Mouse (Mus musculus) right cerebral cortex, postnatal 4 days (tissue): ENCODE results near the gene Gsto1.

ENCODE experiments used
- DNase-seq: peaks from one replicate; pipeline ENCODE4 v3.0.0-alpha.2; 2022

Gene Gsto1

DNA sequence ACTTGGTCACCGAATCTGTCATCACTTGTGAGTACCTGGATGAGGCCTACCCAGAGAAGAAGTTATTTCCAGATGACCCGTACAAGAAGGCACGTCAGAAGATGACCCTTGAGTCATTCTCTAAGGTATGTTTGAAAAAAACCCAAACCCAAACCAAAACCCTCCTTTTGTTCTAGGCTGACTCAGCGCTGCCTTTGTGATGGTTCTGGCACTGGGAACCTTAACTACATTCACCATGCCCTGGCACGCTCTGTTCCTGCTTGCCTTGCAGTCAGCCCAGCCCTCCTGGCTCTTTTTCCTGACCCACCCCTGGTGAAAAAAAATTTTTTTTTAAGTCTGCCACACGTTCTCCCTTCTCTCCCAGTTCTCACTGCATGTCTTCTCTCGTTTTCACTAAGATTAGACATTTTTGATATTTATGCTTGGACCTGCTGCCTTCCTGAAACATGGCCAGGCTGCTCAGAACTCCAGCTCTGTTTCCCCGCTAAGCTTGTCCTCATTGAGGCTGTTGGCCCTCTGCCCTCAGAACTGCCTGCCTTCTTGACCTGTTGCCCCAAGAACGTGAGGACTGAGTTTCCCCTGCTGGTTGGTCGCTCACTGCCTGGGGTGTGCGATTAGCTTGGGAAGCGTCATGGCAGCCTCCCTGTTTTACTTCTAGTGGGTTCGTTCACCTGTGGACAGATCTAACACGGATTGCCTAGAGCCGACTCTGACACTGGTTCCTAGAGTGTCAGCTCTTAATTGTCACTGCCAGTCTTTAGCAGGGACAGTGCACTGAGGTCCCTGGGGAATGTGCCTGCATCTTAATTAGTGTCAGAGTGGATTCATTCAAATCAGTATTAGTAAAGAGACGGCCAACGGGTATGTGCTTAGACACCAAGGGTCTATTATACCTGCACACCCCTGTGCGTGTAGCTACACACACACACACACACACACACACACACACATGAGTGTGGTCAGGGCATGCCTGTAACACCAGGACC, 3.5 kb downstream of the Gsto1 start:
- DNase-seq: no peak

DNA sequence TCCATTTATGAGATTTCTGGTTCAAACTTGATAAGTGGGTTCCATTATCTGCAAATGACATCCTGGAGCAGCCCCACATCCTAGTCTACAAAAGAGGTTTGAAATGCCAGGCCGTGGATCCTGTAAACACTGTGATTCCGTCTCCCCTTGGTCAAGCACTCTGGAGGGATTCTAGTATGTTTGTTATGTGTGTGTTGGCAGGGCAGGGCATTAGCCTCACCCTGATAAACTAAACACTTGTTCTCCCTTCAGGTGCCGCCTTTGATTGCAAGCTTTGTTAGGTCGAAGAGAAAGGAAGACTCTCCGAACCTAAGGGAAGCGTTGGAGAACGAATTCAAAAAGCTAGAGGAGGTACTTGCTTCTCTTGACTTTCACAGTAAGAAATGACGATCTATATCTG, 4.4 kb downstream of the Gsto1 start:
- DNase-seq: no peak

DNA sequence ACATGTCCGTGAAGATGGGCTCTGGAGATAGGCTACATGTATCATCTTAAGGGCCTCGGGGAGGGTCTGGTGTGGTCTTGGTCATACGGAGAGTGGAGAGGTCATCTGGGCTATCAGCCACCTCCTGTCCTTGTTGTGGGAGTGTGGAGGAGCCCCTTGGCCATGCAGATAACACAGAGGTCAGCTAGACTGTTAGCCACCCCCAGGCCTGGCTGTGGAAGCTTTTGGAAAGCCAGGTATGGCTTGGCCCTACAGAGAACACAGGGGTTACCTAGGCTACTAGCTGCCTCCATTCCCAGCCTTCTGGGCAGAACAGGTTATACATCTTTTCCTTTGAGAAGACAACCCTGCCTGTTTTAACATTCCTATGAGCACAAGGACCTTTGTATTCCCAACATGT, 7.8 kb downstream of the Gsto1 start:
- no peak for DNase-seq

DNA sequence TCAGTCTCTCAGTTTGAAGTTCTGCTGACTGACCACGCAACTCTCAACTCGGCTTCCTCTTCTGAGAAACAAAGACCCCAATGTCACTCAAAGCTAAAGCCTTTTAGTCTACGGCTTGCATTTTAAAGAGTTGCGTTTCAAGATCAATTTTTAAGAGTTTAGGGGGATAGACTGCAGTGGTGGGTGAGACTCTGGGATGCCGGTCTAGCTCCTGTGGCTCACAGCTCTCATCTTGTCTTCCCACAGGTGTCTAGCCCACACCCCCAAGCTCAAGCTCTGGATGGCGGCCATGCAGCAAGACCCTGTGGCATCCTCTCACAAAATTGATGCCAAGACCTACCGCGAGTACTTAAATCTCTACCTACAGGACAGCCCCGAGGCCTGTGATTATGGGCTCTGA, 9.3 kb downstream of the Gsto1 start:
- no peak for DNase-seq

DNA sequence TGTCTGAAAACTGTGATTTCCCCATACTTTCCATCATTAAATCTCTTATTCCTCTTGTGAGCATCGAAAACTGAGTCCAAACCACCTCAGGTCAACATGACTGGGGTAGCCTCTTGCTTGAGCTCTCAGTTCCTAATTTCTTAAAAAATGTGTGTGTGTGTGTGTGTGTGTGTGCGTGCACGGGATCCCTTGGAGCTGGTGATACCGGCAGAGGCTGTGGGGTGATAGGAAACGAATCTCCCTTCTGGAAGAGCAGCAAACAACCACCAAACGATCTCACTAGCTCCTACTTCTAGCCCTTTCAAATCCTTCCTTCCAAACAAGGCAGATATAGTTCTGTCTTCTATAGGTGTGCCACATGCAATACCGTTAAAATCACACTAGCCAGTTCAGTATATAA, 10.0 kb downstream of the Gsto1 start:
- DNase-seq: no peak

DNA sequence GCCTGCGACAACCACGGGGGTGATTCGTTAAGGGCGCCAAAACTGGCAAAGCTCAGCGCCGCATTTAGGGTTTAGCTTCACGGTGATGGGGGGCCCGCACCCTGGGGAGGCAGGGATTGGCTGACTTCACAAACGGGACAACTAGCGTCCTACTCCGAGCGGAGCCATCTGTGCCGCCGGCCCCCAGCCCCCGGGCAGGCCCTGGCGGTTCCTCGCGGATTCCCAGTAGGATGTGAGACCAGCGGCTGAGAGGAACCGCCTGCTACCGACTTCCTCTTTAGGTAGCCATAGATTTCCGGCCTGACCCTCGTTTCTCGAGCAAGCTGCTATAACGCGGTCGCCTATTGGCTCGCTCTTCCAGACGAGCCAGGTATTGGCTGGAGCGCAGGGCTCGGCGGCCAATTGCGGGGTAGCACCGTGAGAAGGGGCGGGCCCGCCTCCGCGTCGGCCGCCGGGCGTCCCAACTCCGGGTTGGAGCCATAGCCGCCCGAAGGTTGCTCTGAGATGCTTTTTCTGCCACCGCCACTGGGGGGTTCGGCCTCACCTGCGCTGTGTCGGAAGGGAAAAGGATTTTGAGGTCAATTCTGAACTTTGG, 10.7 kb downstream of the Gsto1 start, which contains the start of gene Gsto2:
Gene Gsto2 (plus strand): TSS at position 182 of the 595 bp plus-strand sequence.
- peak; percentile 92 for DNase-seq

DNA sequence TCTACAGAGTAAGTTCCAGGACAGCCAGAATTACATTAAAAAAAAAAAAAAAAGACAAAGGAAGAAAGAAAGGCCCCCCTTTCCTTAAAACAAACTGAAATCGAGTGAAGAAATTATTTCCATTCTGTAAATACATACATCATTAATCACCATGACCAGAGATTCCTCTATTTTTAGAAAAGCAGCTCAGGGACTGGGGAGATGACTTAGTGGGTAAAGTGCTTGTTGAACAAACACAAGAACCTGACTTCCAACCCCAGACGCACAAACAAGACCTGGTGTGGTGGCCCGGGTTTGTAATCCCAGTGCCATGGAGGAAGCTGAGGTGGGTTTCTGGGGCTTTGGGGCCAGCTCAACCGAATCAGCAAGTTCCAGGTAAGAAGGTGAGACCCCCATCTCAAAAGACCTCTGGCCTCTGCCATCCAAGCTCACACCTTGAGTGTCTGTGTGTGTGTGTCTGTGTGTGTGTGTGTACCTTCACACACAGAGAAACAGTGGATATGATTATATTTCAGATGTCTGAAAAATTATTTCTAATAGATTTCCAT, 12.9 kb downstream of the Gsto1 start:
- no peak for DNase-seq

DNA sequence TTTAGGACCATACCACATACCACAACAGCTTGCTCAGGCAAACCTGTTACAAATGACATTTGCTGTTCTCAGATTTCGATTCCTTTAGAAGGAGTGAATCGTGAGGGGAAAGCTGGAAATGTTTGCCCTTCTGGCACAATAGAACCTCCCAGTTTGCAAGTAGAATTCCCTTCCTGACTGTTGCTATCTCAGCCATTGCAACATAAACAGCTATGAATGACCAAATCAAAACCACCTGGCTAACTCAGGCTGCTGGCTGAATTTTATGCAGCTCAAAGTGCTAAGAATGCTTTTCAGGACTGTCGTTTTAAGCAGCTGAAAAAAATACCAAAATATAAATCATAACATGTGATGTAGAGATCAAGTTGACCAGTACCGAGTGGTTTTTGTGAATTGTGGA, 14.2 kb downstream of the Gsto1 start:
- DNase-seq: no peak

DNA sequence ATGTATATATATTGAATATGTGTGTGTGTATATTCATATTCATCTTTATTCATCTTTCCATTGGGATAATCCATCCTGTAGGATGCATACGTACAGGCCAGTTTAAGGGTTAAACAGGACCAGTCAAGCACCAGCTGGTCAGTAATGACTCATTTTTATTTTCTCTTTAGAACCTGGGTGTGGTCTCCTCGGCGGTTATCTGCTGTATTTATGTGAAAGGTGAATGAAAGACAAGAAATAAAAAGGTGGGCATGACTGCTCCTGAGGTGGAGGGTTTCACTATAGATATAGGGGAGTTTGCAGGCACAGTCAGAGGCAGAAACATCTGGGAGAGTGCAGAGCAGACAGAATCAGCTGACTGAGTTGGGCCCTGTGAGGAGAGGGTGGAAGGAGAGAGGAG, 14.7 kb downstream of the Gsto1 start:
- no peak for DNase-seq

DNA sequence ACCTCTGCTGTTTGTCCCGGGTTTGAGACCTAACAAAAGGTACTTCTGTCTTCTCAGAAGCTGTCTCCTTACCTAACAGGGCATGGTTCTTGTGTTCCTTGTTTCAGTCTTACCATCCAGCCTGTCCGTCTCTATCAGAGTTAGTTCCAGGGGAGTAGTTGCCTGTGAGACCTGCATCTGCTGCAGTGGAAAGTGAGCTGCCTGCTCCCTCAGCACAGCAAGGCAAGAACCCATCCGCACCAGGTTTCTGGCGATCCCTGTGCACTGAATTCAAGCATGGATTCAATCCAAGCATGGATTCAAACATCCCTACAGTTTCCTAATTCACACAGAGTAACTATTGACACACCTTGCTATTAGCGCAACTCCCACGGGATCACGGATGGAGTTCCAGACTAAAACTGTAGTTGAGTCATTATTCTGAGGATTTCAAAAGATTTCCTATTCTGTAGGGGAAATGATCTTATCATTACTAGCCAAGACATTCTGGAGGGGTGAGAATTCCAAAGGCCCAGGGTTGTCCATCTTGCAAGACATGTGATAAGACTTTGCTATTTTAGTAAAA, 15.4 kb downstream of the Gsto1 start:
- no peak for DNase-seq

DNA sequence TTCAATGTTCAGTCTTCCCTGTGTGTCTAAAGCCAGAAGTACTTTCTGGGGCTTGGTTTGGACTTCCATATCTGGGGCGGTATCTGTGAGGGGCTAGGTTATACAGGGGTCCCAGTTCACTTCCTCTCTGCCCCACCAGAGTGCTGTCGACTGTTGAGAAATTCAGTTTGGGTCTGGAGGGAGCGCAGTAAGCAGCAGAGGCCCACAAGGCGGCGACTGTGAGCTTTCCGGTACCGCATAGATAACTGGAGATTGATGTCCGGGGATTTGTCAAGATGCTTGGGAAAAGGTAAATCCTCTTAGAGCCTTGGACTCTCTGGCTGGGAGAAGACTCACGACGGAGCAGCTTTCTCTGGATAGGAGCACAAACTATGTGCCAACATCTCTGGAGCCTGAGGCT, 16.7 kb downstream of the Gsto1 start:
- DNase-seq: peak; percentile 46

DNA sequence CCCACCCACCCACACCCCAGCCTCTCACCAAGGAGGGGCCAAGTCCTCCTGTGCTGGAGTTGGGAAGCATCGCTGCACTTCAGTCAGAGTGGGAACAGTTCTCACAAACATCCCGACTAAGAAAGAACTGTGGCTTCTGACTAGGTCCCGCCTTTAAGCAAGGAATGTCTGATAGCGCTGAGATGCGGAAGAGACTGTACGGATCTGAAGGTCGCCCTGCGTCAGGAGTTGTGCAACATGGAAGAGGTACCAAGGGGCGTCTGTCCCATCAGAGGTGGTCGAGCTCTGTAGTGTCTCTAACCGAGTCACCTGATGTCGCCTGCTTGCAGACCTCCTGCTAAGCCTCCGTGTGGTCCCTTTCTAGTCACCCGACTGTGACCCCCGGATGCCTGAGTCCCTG, 21.5 kb downstream of the Gsto1 start:
- no peak for DNase-seq

DNA sequence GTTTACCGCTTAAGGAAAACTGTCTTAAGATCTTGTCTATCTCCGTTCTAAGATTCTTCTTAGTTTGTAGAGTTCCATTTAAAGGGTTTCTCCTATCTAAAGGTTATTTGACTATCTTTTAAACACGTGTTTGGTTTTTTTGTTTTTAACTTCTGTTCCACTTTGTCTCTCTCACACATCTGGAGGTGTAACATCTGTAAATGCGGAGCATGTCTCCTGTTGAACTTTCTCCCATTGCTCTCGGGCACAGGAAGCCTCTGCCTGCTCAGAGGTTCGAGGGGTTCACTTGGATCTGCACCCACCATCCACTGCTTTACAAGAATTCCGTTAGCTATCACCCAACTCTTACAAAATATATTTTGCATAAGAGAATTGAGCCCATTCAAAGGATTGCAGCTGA, 26.8 kb downstream of the Gsto1 start:
- no peak for DNase-seq

DNA sequence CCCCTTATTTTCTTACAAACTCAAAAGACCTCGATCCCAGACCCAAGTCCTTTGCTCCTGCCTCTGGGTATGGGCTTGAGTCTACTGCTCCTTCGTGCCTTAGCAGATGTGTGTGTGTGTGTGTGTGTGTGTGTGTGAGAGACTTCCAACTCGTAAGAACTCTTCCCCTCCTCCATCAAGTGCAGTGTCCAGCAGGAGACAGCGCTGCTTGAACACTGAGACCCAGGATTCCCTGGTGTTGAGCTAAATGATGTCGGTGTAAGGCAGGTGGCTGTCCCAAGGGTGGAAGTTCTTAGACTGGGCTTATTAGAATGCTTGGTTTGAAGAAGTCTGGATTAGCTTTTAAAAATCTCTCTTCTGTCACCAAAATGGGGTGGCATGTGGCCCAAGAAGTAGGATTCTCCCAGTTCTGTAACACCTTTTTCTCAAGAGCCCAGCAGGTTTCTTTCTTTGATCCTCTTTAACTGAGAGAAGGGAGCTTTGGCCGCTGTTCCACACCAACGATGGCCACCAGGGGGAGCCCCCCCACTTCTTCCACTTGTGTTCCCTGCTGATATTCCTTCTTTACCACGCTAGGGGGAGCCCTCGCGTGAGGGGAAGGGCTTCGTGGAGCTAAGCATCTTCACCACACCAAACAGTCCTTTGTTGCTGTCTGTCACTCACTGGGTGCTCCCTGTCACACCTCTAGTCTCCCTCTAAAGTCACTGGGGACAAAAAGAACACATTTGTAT, 27.5 kb downstream of the Gsto1 start:
- DNase-seq: peak; percentile 92

DNA sequence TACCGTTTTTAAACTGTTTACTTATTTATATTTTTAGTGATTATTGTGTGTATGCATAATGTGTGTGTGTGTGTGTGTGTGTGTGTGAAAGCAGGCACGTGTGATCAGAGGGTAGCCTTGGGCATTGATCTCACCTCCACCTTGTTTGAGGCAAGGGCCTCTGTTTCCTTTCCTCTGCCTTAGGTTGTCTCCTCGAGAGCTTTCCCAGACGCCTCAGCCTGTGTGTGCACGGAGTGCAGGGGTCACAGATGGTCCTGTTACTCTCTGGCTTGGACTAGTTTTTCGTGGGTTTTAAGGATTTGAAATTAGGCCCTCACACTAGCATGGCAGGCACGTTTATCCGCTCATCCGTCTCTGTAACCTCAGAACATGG, 28.1 kb downstream of the Gsto1 start:
- DNase-seq: no peak

DNA sequence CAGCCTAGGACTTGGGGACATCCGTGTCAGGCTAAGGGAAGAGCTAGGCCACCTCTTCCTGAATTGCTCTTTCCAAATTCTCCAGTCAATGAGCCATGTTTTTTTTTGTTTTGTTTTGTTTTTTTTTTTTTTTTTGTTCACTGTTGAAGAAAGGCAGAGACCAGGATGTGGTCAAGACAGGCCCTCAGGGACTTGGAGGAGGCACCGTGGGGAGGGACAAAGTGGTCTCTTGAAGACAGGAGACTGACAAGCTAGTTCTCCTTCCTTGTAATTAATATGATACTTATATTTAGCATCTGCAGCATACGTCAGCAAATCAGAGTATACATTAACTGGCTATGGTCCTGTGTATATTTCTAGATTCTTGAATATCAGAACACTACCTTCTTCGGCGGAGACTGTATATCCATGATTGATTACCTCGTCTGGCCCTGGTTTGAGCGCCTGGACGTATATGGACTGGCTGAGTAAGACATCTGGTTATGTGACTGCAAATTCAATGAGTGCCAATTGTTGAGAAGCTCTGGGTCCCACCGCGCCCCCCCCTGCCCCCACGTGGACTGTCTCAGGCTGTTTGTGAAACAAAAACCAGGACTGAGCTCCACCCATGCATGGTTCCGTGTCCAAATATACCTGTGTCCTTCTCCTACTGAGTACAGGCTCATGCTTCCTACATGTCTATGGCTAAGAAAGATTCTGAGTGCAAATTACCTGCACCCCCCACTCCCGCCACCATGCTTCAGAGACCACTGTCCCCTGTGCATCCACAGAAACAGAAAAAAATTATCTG, 29.7 kb downstream of the Gsto1 start:
- no peak for DNase-seq

DNA sequence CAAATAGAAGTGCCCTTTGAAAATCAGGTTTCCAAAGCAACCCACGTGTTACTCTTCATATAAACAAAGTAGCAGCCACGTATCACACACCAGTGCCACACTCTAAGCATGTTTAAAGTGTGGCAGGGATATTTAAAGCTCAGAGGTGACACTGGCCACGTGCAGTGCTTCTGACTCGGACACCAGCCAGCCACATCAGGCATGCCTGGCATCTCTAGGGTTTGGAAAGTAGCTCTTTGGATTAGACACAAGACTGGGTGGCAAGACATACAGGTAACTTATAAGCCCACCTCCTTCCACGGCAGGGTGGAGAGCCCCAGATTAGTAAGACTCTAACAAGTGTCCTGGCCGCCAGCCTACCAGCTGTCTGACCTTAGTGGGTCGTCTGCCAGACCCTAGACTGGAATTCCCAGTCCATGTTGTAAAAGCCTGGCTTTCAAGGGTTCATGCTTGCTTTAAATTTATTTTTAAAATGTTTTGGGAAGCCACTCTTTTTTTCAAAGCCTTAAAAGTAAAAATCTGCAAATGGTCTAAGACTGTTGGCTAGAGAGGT, 30.5 kb downstream of the Gsto1 start:
- no peak for DNase-seq

DNA sequence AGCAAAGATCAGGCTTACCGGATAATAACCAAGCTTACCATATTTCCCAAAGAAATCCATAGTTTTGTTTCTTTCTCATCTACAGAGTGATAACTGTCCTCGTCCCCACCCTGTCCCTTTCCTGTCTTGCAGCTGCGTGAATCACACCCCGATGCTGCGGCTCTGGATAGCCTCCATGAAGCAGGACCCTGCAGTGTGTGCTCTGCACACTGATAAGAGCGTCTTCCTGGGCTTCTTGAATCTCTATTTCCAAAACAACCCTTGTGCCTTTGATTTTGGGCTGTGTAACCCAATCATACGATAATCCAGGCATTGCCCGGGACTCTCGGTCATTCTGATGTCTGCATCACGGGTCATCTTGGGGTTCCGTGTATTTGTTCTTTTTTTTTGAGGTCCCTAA, 31.1 kb downstream of the Gsto1 start:
- DNase-seq: no peak

DNA sequence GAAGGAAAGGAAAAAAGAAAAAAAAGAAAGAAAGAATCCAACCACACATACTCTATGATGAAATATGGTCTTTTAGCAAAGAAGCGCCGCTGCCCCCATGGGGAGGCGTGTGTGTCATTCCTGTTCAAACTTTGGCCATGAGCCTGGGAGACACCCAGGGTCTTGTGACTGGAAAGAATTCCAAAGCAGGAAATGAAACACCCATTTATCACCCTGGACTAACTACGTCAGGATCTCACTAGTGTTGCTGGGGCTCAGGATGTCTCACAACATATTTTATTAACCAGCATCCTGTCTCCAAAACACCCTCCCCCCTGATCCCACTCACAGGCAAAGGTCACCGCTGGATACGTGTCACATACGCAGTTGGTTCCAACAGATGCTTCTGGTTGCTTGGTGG, 31.8 kb downstream of the Gsto1 start:
- DNase-seq: no peak

DNA sequence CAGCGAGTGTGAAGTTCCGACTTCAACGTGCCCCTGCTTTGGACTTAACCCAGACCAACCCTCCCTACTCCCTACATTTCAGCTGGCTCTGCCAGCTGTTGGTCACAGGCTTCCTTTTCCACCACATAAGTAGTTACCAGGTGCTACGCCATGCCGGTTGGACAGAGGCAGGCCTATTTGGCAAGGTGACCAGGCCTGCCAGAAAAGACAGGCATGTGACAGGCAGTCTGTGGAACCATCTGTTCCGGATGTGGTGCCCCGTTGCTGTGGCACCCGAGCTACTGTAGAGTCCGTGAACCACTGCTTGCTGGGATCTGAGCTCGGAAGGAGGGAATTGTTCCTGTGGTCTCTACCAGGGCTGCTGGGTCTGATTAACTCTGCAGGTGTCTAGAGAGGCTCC, 32.6 kb downstream of the Gsto1 start:
- peak; percentile 18 for DNase-seq

DNA sequence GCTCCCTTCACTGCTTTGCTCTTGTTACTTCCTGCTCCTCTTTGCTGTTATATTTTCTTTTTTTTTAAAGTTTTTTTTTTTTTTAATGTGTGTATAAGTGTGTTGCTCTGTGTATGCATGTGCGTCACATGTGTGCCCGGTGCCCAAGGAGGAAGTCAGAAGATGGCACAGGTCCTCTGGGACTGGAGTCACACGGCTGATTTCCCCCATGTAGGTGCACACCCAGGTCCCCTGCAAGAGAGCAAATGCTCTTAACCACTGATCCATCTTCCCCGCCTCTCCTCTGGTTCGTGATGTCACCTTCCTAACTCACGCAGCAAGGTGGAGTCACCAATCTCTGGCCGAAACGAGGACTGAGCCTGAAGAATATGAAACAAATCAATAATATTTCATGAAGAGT, 33.3 kb downstream of the Gsto1 start:
- no peak for DNase-seq
